32 mouse cellular contexts compared by ENCODE assay signal in genomic region chr4:87701024-87701423, GRCm38 (mm10).
"Had no signal": no experiment of that assay in that cellular context is flagged by ENCODE, and none has a peak within 500 bp of the region (broad histone marks: within the 10 kb centered on the region; RNA-seq: fewer than 3 reads in every experiment).

No protein-coding gene starts in this region.

- ATAC-seq: liver, embryonic 12.5 days; liver, postnatal 0 days; lung, postnatal 0 days; midbrain, embryonic 13.5 days; midbrain, embryonic 15.5 days; midbrain, embryonic 16.5 days had no signal

- H3K27me3 ChIP-seq: limb, embryonic 12.5 days; limb, embryonic 13.5 days; limb, embryonic 15.5 days; liver, embryonic 12.5 days; liver, embryonic 13.5 days; liver, embryonic 15.5 days; lung, embryonic 15.5 days; megakaryocyte, embryonic 14.5 days; midbrain, embryonic 13.5 days; midbrain, embryonic 15.5 days; neural tube, embryonic 12.5 days had no signal

- DNase-seq: left cerebral cortex, postnatal 4 days; liver; liver, embryonic 13.5 days; liver, postnatal 0 days; lung, adult 18-20 months; lung, adult 2 months; lung, embryonic 14.5 days; lung, postnatal 10 days; lung, postnatal 14 days; lung, postnatal 36 days; lung, postnatal 4 days; midbrain, embryonic 14.5 days had no signal

- H3K27ac ChIP-seq: limb, embryonic 10.5 days; limb, embryonic 12.5 days; limb, embryonic 13.5 days; limb, embryonic 15.5 days; liver, embryonic 12.5 days; liver, embryonic 13.5 days; liver, embryonic 14.5 days; liver, embryonic 15.5 days; lung, embryonic 15.5 days; macrophage; midbrain, embryonic 10.5 days; midbrain, embryonic 12.5 days; midbrain, embryonic 13.5 days; midbrain, embryonic 15.5 days; neural tube, embryonic 12.5 days had no signal

- H3K36me3 ChIP-seq: limb, embryonic 10.5 days; limb, embryonic 12.5 days; limb, embryonic 13.5 days; limb, embryonic 15.5 days; liver, embryonic 12.5 days; liver, embryonic 13.5 days; liver, embryonic 15.5 days; lung, embryonic 15.5 days; midbrain, embryonic 10.5 days; midbrain, embryonic 12.5 days; midbrain, embryonic 13.5 days; midbrain, embryonic 15.5 days; neural tube, embryonic 12.5 days had no signal

- H3K4me1 ChIP-seq: liver, embryonic 12.5 days; liver, embryonic 13.5 days; liver, embryonic 15.5 days; lung, embryonic 15.5 days; megakaryocyte, embryonic 14.5 days had no signal

- H3K4me3 ChIP-seq: limb, embryonic 10.5 days; limb, embryonic 12.5 days; limb, embryonic 13.5 days; limb, embryonic 15.5 days; liver, embryonic 12.5 days; liver, embryonic 13.5 days; liver, embryonic 15.5 days; lung, embryonic 15.5 days; megakaryocyte, embryonic 14.5 days; midbrain, embryonic 10.5 days; midbrain, embryonic 12.5 days; midbrain, embryonic 13.5 days; midbrain, embryonic 15.5 days; myocyte; neural tube, embryonic 12.5 days had no signal

- H3K9me3 ChIP-seq: limb, embryonic 10.5 days; limb, embryonic 12.5 days; limb, embryonic 13.5 days; limb, embryonic 15.5 days; liver, embryonic 12.5 days; liver, embryonic 13.5 days; liver, embryonic 15.5 days; lung, embryonic 15.5 days; megakaryocyte, embryonic 14.5 days; midbrain, embryonic 12.5 days; midbrain, embryonic 13.5 days; midbrain, embryonic 15.5 days; neural tube, embryonic 12.5 days had no signal

- H3K9ac ChIP-seq: limb, embryonic 12.5 days; limb, embryonic 13.5 days; limb, embryonic 15.5 days; liver, embryonic 12.5 days; liver, embryonic 13.5 days; liver, embryonic 14.5 days; liver, embryonic 15.5 days; liver, postnatal 0 days; lung, embryonic 14.5 days; lung, embryonic 15.5 days; midbrain, embryonic 12.5 days; midbrain, embryonic 13.5 days; midbrain, embryonic 15.5 days; neural tube, embryonic 12.5 days had no signal

- H3K4me2 ChIP-seq: limb, embryonic 12.5 days; limb, embryonic 13.5 days; limb, embryonic 15.5 days; liver, embryonic 11.5 days; liver, embryonic 12.5 days; liver, embryonic 13.5 days; liver, embryonic 15.5 days; lung, embryonic 14.5 days; lung, embryonic 15.5 days; midbrain, embryonic 11.5 days; midbrain, embryonic 12.5 days; midbrain, embryonic 13.5 days; midbrain, embryonic 15.5 days; neural tube, embryonic 12.5 days had no signal
